Mouse (Mus musculus): Measurements from ENCODE around the gene Dclk2. TPM values are rescaled to one million over a fixed set of nuclear protein-coding genes. Genes with fewer than 3 reads are reported as not detected.

Gene Dclk2
- total RNA-seq, 1 experiment from 2014 or later, result 7.3 TPM

DNA sequence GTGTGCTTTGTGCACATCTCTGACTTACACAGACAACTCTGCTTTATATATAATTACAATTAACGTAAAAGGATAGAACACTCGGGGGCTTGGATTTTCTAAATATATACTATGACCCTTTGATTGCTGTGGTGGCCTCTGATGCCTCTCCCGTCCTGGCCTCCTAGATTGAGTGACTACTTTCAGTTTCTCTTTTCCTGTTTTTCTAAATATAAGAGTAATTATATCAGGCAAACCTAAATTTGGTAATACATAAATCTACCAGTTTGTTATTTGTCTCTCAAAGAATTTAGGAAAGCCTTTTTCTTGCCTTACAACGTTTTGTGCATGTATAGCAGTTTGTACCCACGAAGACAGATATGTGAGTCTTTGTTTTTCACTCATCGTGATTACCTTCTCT is 161.9 kb downstream of the Dclk2 start:
- ATAC-seq (replicated peaks in 1 of 2; ENCODE audit: insufficient read depth in 1 of 2, low FRiP score in 2 of 2, low TSS enrichment in 1 of 2, low read depth in 1 of 2, poor library complexity in 2 of 2, severe bottlenecking in 2 of 2), result no peak

GRCm38 (mm10) chr3:86756548-86756947 is 164.1 kb downstream of the Dclk2 start:
- peak; percentile 19 to 24; a peak in 1 of 4 replicates for ATAC-seq (replicated peaks in 1 of 2; ENCODE audit: insufficient read depth in 1 of 2, low FRiP score in 2 of 2, low TSS enrichment in 1 of 2, low read depth in 1 of 2, poor library complexity in 2 of 2, severe bottlenecking in 2 of 2)

- ATAC-seq (replicated peaks in 1 of 2; ENCODE audit: insufficient read depth in 1 of 2, low FRiP score in 2 of 2, low TSS enrichment in 1 of 2, low read depth in 1 of 2, poor library complexity in 2 of 2, severe bottlenecking in 2 of 2), result no peak
Observed at GRCm38 (mm10) chr3:86754595-86755557, 165.8 kb downstream of the Dclk2 start.

- ATAC-seq (replicated peaks in 1 of 2; ENCODE audit: insufficient read depth in 1 of 2, low FRiP score in 2 of 2, low TSS enrichment in 1 of 2, low read depth in 1 of 2, poor library complexity in 2 of 2, severe bottlenecking in 2 of 2), result peak; percentile 22 to 48; a peak in 1 of 4 replicates
Observed at GRCm38 (mm10) chr3:86754178-86754577, 166.5 kb downstream of the Dclk2 start.

- no peak for ATAC-seq (replicated peaks in 1 of 2; ENCODE audit: insufficient read depth in 1 of 2, low FRiP score in 2 of 2, low TSS enrichment in 1 of 2, low read depth in 1 of 2, poor library complexity in 2 of 2, severe bottlenecking in 2 of 2)
Observed at GRCm38 (mm10) chr3:86750652-86751051, 170.0 kb downstream of the Dclk2 start.

- no peak for ATAC-seq (replicated peaks in 1 of 2; ENCODE audit: insufficient read depth in 1 of 2, low FRiP score in 2 of 2, low TSS enrichment in 1 of 2, low read depth in 1 of 2, poor library complexity in 2 of 2, severe bottlenecking in 2 of 2)
Observed at GRCm38 (mm10) chr3:86745769-86746512, 174.7 kb downstream of the Dclk2 start.

- ATAC-seq (replicated peaks in 1 of 2; ENCODE audit: insufficient read depth in 1 of 2, low FRiP score in 2 of 2, low TSS enrichment in 1 of 2, low read depth in 1 of 2, poor library complexity in 2 of 2, severe bottlenecking in 2 of 2), result no peak
Observed at GRCm38 (mm10) chr3:86745348-86745747, 175.3 kb downstream of the Dclk2 start.

DNA sequence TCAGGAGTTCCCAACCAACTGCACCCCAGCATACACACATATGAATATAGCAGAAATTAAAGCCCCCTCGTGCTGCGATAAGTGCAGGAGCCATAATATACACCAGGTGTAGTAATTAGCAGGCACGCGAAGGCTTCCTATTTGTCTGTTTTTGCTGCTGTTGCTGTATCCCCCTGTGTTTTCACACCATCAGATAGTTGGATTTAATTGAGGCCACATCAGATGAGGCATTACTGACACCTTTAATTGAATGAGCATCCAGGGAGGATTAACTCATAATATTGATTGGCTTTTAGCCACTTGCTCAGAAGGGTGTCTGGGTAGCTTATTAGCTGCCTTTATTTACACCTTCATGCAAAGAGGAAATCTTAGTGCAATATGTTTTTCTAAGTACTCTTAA is 180.9 kb downstream of the Dclk2 start:
- no peak for ATAC-seq (replicated peaks in 1 of 2; ENCODE audit: insufficient read depth in 1 of 2, low FRiP score in 2 of 2, low TSS enrichment in 1 of 2, low read depth in 1 of 2, poor library complexity in 2 of 2, severe bottlenecking in 2 of 2)

GRCm38 (mm10) chr3:86738831-86739230 is 181.8 kb downstream of the Dclk2 start:
- no peak for ATAC-seq (replicated peaks in 1 of 2; ENCODE audit: insufficient read depth in 1 of 2, low FRiP score in 2 of 2, low TSS enrichment in 1 of 2, low read depth in 1 of 2, poor library complexity in 2 of 2, severe bottlenecking in 2 of 2)

Other genes starting within 250 kb of the Dclk2 start
- gene Cd1d1, start 78.6 kb upstream of the Dclk2 start, total RNA-seq (2017), result 52.9 and 84.5 TPM in 2 replicates

All from hematopoietic stem cell, adult 5-6 weeks (primary cell).